Mouse (Mus musculus) megakaryocyte-erythroid progenitor cell, adult 5-6 weeks (primary cell): ENCODE data around the gene 4930595D18Rik. TPM values are rescaled to one million over a fixed set of nuclear protein-coding genes. Genes with fewer than 3 reads are reported as not detected.

Experiments used
- total RNA-seq, 2 experiments: library from RNA; stranded (forward) in 1 of 2; stranded (reverse) in 1 of 2; fragments of 200-1000, 215-1000 nt in 1 of 2; fragments of >200 nt in 1 of 2; fragmentation: Nextera tagmentation in 1 of 2; gene quantifications; 2 replicates each; pipeline ENCODE4 v1.2.3; 2014 to 2017

4930595D18Rik gene
- total RNA-seq, 2 experiments from 2014 or later = not detected

Other genes with a start within 250 kb of the 4930595D18Rik start
- gene Ankrd9, start 205.5 kb downstream of the 4930595D18Rik start, total RNA-seq (2014; fragmentation: Nextera tagmentation) = 3.6 and 5.7 TPM in 2 replicates
- gene Ankrd9, start 205.5 kb downstream of the 4930595D18Rik start, total RNA-seq (2017) = 2.2 and 3.6 TPM in 2 replicates
- gene Rcor1, start 145.1 kb downstream of the 4930595D18Rik start, total RNA-seq (2014; fragmentation: Nextera tagmentation) = 56.7 and 73.4 TPM in 2 replicates
- gene Rcor1, start 145.1 kb downstream of the 4930595D18Rik start, total RNA-seq (2017) = 44.1 and 55.3 TPM in 2 replicates
- gene Traf3, start 18.1 kb downstream of the 4930595D18Rik start, total RNA-seq (2014; fragmentation: Nextera tagmentation) = 11.1 and 15.1 TPM in 2 replicates
- gene Traf3, start 18.1 kb downstream of the 4930595D18Rik start, total RNA-seq (2017) = 8.9 and 14.4 TPM in 2 replicates
- gene Amn, start 86.6 kb upstream of the 4930595D18Rik start, total RNA-seq (2014; fragmentation: Nextera tagmentation) = not detected in 2 replicates
- gene Amn, start 86.6 kb upstream of the 4930595D18Rik start, total RNA-seq (2017) = 0.47 TPM in 1 of 2 replicates, not detected in the other
- gene Cdc42bpb, start 193.2 kb upstream of the 4930595D18Rik start, total RNA-seq (2014; fragmentation: Nextera tagmentation) = 7.9 and 11.5 TPM in 2 replicates
- 2.6 and 9.6 TPM in 2 replicates for gene Cdc42bpb, start 193.2 kb upstream of the 4930595D18Rik start, total RNA-seq (2017)
- not detected in 2 replicates for gene Lbhd2, start 222.3 kb upstream of the 4930595D18Rik start, total RNA-seq (2014; fragmentation: Nextera tagmentation)
- gene Lbhd2, start 222.3 kb upstream of the 4930595D18Rik start, total RNA-seq (2017) = not detected in 2 replicates
- 0.27 TPM in 1 of 2 replicates, not detected in the other for gene Exoc3l4, start 232.5 kb upstream of the 4930595D18Rik start, total RNA-seq (2014; fragmentation: Nextera tagmentation)
- not detected in 2 replicates for gene Exoc3l4, start 232.5 kb upstream of the 4930595D18Rik start, total RNA-seq (2017)